Mouse (Mus musculus) midbrain, embryonic 16.5 days (tissue): ENCODE measurements at regions not wholly inside any gene's neighbourhood (a gene's known extent, or its start where the extent isn't known, plus 50 kb on each side); places are given as distances from the start of the nearest gene placed in this dataset.

Experiments
- ATAC-seq: fragments of 200-750 bp; cut with Nextera tagmentation; 2 replicates; pipeline ENCODE4 v1.8.0; 2017; ENCODE audit warnings: moderate TSS enrichment
- H3K27ac ChIP-seq: fragments of 300-500 bp; sonication (generic); 2 replicates; pipeline ENCODE4 v1.5.1; 2014; ENCODE audit warnings: mild to moderate bottlenecking, low read length, mixed read lengths
- H3K27me3 ChIP-seq: fragments of 300-500 bp; sonication (generic); 2 replicates; pipeline ENCODE4 v1.6.1; 2014; ENCODE audit warnings: low read depth, low read length, mixed read lengths; ENCODE audit not compliant: control insufficient read depth, insufficient read depth
- H3K36me3 ChIP-seq: fragments of 300-500 bp; sonication (generic); 2 replicates; pipeline ENCODE4 v1.6.1; 2014; ENCODE audit warnings: mild to moderate bottlenecking, low read length, moderate library complexity, mixed read lengths; ENCODE audit not compliant: control insufficient read depth, insufficient read depth
- H3K4me1 ChIP-seq: fragments of 300-500 bp; sonication (generic); 2 replicates; pipeline ENCODE4 v1.6.1; 2014; ENCODE audit warnings: mild to moderate bottlenecking, low read length, mixed read lengths; ENCODE audit not compliant: control insufficient read depth, insufficient read depth
- H3K4me2 ChIP-seq: fragments of 300-500 bp; sonication (generic); 2 replicates; pipeline ENCODE4 v1.6.1; 2014; ENCODE audit warnings: mild to moderate bottlenecking, low read length, mixed read lengths
- H3K4me3 ChIP-seq: fragments of 300-500 bp; sonication (generic); 2 replicates; pipeline ENCODE4 v1.5.1; 2014; ENCODE audit warnings: low read depth, mild to moderate bottlenecking, low read length, moderate library complexity, mixed read lengths
- H3K9ac ChIP-seq: fragments of 300-500 bp; sonication (generic); 2 replicates; pipeline ENCODE4 v1.6.1; 2014; ENCODE audit warnings: low read depth, low read length, mixed read lengths
- H3K9me3 ChIP-seq: fragments of 300-500 bp; sonication (generic); replicated peaks from 2 replicates; pipeline ENCODE4 v1.6.1; 2014; ENCODE audit warnings: mild to moderate bottlenecking, low read length, mixed read lengths; ENCODE audit not compliant: control insufficient read depth, poor library complexity, severe bottlenecking
- WGBS: fragments of 180-500 bp; shearing (Covaris S2); extraction: QIAGEN DNeasy Blood & Tissue Kit; methylation state at CpG from one replicate; pipeline ENCODE4 v1.1.7; 2014; 5-methylcytosine and 5-hydroxymethylcytosine counted together

GRCm38 (mm10) chr1:92250594-92251463, 55.3 kb upstream of the Hdac4 start:
- Histone ChIP-seq H3K9ac (no peak overlapping the region), H3K27ac (no peak overlapping the region), H3K4me2 (no peak overlapping the region), H3K27me3 (no peaks in the 10 kb centered on the region), H3K4me3 (no peak overlapping the region), H3K4me1 (no peaks in the 10 kb centered on the region), H3K9me3 (no peaks in the 10 kb centered on the region), H3K36me3 (no peaks in the 10 kb centered on the region)
- ATAC-seq = no peak
- 82% methylated on average over 10 of the region's 10 CpGs for WGBS
